Mouse (Mus musculus) CH12.LX (cell line): ENCODE measurements at regions not wholly inside any gene's neighbourhood (a gene's known extent, or its start where the extent isn't known, plus 50 kb on each side); places are given as distances from the start of the nearest gene placed in this dataset.

Experiments used
- CHD2 ChIP-seq: IDR thresholded peaks from 2 replicates; pipeline ENCODE4 v1.6.1; 2011; ENCODE audit warnings: low read length, improper control_type of control experiment
- CTCF ChIP-seq, 2 experiments: IDR thresholded peaks in 1 of 2; conservative IDR thresholded peaks in 1 of 2; 2 replicates each; pipeline ENCODE4 v1.5.1; 2011 to 2012; ENCODE audit warnings: low read depth in 2 of 2, low read length in 2 of 2, improper control_type of control experiment in 1 of 2, inconsistent platforms in 1 of 2, mild to moderate bottlenecking in 1 of 2, moderate library complexity in 1 of 2
- ELF1 ChIP-seq: IDR thresholded peaks from 2 replicates; pipeline ENCODE4 v1.6.1; 2014; ENCODE audit warnings: low read depth, mild to moderate bottlenecking, inconsistent platforms, low read length, improper control_type of control experiment
- ETS1 ChIP-seq: conservative IDR thresholded peaks from 2 replicates; pipeline ENCODE4 v1.6.1; 2012; ENCODE audit warnings: low read depth, mild to moderate bottlenecking, inconsistent platforms, low read length, improper control_type of control experiment, moderate library complexity
- MYC ChIP-seq: IDR thresholded peaks from 2 replicates; pipeline ENCODE4 v1.6.1; 2011; ENCODE audit warnings: low read depth, mild to moderate bottlenecking, improper control_type of control experiment, low read length
- POLR2A ChIP-seq: IDR thresholded peaks from 2 replicates; pipeline ENCODE4 v1.6.1; 2011; ENCODE audit warnings: low read depth, mild to moderate bottlenecking, improper control_type of control experiment, low read length
- TCF12 ChIP-seq: IDR thresholded peaks from 2 replicates; pipeline ENCODE4 v1.6.1; 2014; ENCODE audit warnings: low read depth, mild to moderate bottlenecking, inconsistent platforms, low read length, improper control_type of control experiment
- ZMIZ1 ChIP-seq: IDR thresholded peaks from 2 replicates; pipeline ENCODE4 v1.6.1; 2012; ENCODE audit warnings: low read depth, mild to moderate bottlenecking, inconsistent platforms, low read length, improper control_type of control experiment

GRCm38 (mm10) chr3:130998433-130998832 lies 111.8 kb upstream of the Lef1 start:
- TF ChIP-seq MYC (no peak), ZMIZ1 (no peak), CHD2 (no peak), CTCF (conservative IDR thresholded peaks at IDR 0.05 in 1 of 2, IDR thresholded peaks at IDR 0.05 in 1 of 2; ENCODE audit: low read depth in 2 of 2, low read length in 2 of 2) (no peak), ETS1 (no peak), POLR2A (no peak), ELF1 (no peak), TCF12 (no peak)
